Mouse (Mus musculus) heart, embryonic 13.5 days (tissue): ENCODE data around the gene Acan. TPM values are rescaled to one million over a fixed set of nuclear protein-coding genes. Genes with fewer than 3 reads are reported as not detected.

Experiments
- ATAC-seq: fragments of 200-750 bp; cut with Nextera tagmentation; 2 replicates; pipeline ENCODE4 v1.8.0; 2017; ENCODE audit warnings: moderate TSS enrichment; ENCODE audit not compliant: insufficient number of reproducible peaks, low FRiP score, low TSS enrichment; ENCODE audit errors: extremely low read depth
- H3K27ac ChIP-seq: fragments of 300-500 bp; sonication (generic); replicated peaks from 2 replicates; pipeline ENCODE4 v1.5.1; 2015; ENCODE audit warnings: moderate library complexity, mild to moderate bottlenecking, inconsistent platforms
- H3K27me3 ChIP-seq: fragments of 300-500 bp; sonication (generic); replicated peaks from 2 replicates; pipeline ENCODE4 v1.6.1; 2015; ENCODE audit warnings: mild to moderate bottlenecking, inconsistent platforms
- H3K36me3 ChIP-seq: fragments of 300-500 bp; sonication (generic); 2 replicates; pipeline ENCODE4 v1.6.1; 2015; ENCODE audit warnings: mild to moderate bottlenecking, inconsistent platforms
- H3K4me1 ChIP-seq: fragments of 300-500 bp; sonication (generic); 2 replicates; pipeline ENCODE4 v1.6.1; 2015; ENCODE audit warnings: inconsistent platforms
- H3K4me2 ChIP-seq: fragments of 300-500 bp; sonication (generic); 2 replicates; pipeline ENCODE4 v1.6.1; 2015; ENCODE audit warnings: inconsistent platforms, mild to moderate bottlenecking, moderate library complexity
- H3K4me3 ChIP-seq: fragments of 300-500 bp; sonication (generic); 2 replicates; pipeline ENCODE4 v1.5.1; 2015; ENCODE audit warnings: moderate library complexity, mild to moderate bottlenecking, inconsistent platforms
- H3K9ac ChIP-seq: fragments of 300-500 bp; sonication (generic); 2 replicates; pipeline ENCODE4 v1.6.1; 2015; ENCODE audit warnings: inconsistent platforms, mild to moderate bottlenecking, moderate library complexity
- H3K9me3 ChIP-seq: fragments of 300-500 bp; sonication (generic); 2 replicates; pipeline ENCODE4 v1.6.1; 2016; ENCODE audit warnings: inconsistent platforms
- WGBS: fragments of 180-500 bp; shearing (Covaris S2); methylation state at CpG from one replicate; pipeline ENCODE4 v1.1.7; 2015; ENCODE audit warnings: mixed read lengths; 5-methylcytosine and 5-hydroxymethylcytosine counted together
- polyA plus RNA-seq: library from polyadenylated mRNA; unstranded; fragments of >200 nt; fragmentation: Nextera tagmentation; extraction: Ambion mirVana; gene quantifications from 2 replicates; pipeline ENCODE4 v1.2.1, GENCODE M21; 2015

Gene Acan
- polyA plus RNA-seq: 1.2 and 1.6 TPM in 2 replicates

GRCm38 (mm10) chr7:79053383-79053889, at the start of gene Acan:
Gene Acan (plus strand): TSS chr7:79053483.
- H3K9ac ChIP-seq: peak within 1 kb of the TSS; percentile 70
- peaks cover 96% of the 10 kb centered on the region for H3K27me3 ChIP-seq
- peaks cover 17% of the 10 kb centered on the region for H3K4me1 ChIP-seq
- no peak for ATAC-seq
- peak within 1 kb of the TSS; percentile 87 for H3K4me2 ChIP-seq
- WGBS: 2% methylated on average over 22 of the region's 23 CpGs
- H3K36me3 ChIP-seq: no peaks in the 10 kb centered on the region
- peak within 1 kb of the TSS; percentile 57 for H3K4me3 ChIP-seq
- H3K9me3 ChIP-seq: no peaks in the 10 kb centered on the region
- no peak within 1 kb of the TSS for H3K27ac ChIP-seq

- no peak overlapping the region for H3K4me3 ChIP-seq
- ATAC-seq: no peak
- H3K9ac ChIP-seq: no peak overlapping the region
These were observed 31.9 kb upstream of the Acan start for GRCm38 (mm10) chr7:79021293-79021905.

GRCm38 (mm10) chr7:79029138-79029537, 24.1 kb upstream of the Acan start:
- no peak overlapping the region for H3K9ac ChIP-seq
- H3K27me3 ChIP-seq: no peaks in the 10 kb centered on the region
- H3K36me3 ChIP-seq: no peaks in the 10 kb centered on the region
- WGBS: 94% methylated on average over 3 of the region's 3 CpGs
- no peak overlapping the region for H3K4me2 ChIP-seq
- H3K4me1 ChIP-seq: peaks cover 9% of the 10 kb centered on the region
- no peak overlapping the region for H3K27ac ChIP-seq
- no peak for ATAC-seq
- H3K4me3 ChIP-seq: no peak overlapping the region
- H3K9me3 ChIP-seq: no peaks in the 10 kb centered on the region

More at GRCm38 (mm10) chr7:79021293-79021905, 31.9 kb upstream of the Acan start:
- Histone ChIP-seq H3K27ac (no peak overlapping the region), H3K4me2 (no peak overlapping the region), H3K4me1 (no peaks in the 10 kb centered on the region), H3K36me3 (no peaks in the 10 kb centered on the region), H3K27me3 (no peaks in the 10 kb centered on the region), H3K9me3 (peaks cover under 1% of the 10 kb centered on the region; the same call in 1 of the 2 replicates)
- 73% methylated on average over 9 of the region's 9 CpGs for WGBS

- Histone ChIP-seq H3K27ac (peak overlapping the region; percentile 82), H3K4me3 (no peak overlapping the region), H3K4me1 (peaks cover 30% of the 10 kb centered on the region), H3K9ac (no peak overlapping the region), H3K9me3 (no peaks in the 10 kb centered on the region; the same call in 1 of the 2 replicates), H3K36me3 (no peaks in the 10 kb centered on the region), H3K4me2 (no peak overlapping the region), H3K27me3 (no peaks in the 10 kb centered on the region)
- no peak for ATAC-seq
- WGBS: 27% methylated on average over 2 of the region's 2 CpGs
These were observed 19.5 kb upstream of the Acan start for GRCm38 (mm10) chr7:79033745-79034144.

GRCm38 (mm10) chr7:79034521-79034920, 18.8 kb upstream of the Acan start:
- 0 out of 2 replicates have a peak overlapping the region, but pooled peaks have one; percentile 4 for H3K4me2 ChIP-seq
- peaks cover 30% of the 10 kb centered on the region for H3K4me1 ChIP-seq
- 53% methylated on average over 2 of the region's 2 CpGs for WGBS
- peaks cover 3% of the 10 kb centered on the region; the same call in 1 of the 2 replicates for H3K9me3 ChIP-seq
- no peaks in the 10 kb centered on the region for H3K27me3 ChIP-seq
- peak overlapping the region; percentile 82 for H3K27ac ChIP-seq
- no peak overlapping the region for H3K9ac ChIP-seq
- no peaks in the 10 kb centered on the region for H3K36me3 ChIP-seq
- ATAC-seq: peak; percentile 45; the same call in 1 of the 2 replicates
- no peak overlapping the region for H3K4me3 ChIP-seq

- Histone ChIP-seq H3K27ac (no peak overlapping the region), H3K36me3 (no peaks in the 10 kb centered on the region), H3K9ac (no peak overlapping the region), H3K9me3 (no peaks in the 10 kb centered on the region), H3K27me3 (peaks cover 83% of the 10 kb centered on the region), H3K4me1 (peaks cover 17% of the 10 kb centered on the region), H3K4me3 (peak overlapping the region; percentile 57; the same call in 1 of the 2 replicates), H3K4me2 (peak overlapping the region; percentile 87)
- 25% methylated on average over 5 of the region's 5 CpGs for WGBS
- no peak for ATAC-seq
These were observed 1.2 kb upstream of the Acan start for GRCm38 (mm10) chr7:79052081-79052480.

GRCm38 (mm10) chr7:79052521-79053382, 531 bp upstream of the Acan start:
- Histone ChIP-seq H3K4me1 (peaks cover 17% of the 10 kb centered on the region), H3K9ac (peak overlapping the region; percentile 70), H3K27me3 (peaks cover 90% of the 10 kb centered on the region), H3K4me2 (peak overlapping the region; percentile 87), H3K9me3 (no peaks in the 10 kb centered on the region), H3K36me3 (no peaks in the 10 kb centered on the region), H3K27ac (no peak overlapping the region), H3K4me3 (peak overlapping the region; percentile 57)
- 2% methylated on average over 61 of the region's 66 CpGs for WGBS
- no peak for ATAC-seq

- ATAC-seq: no peak
- Histone ChIP-seq H3K4me1 (peaks cover 17% of the 10 kb centered on the region), H3K9ac (no peak overlapping the region; the same call in 1 of the 2 replicates), H3K4me3 (peak overlapping the region; percentile 57), H3K27me3 (peaks cover 97% of the 10 kb centered on the region), H3K4me2 (peak overlapping the region; percentile 87), H3K36me3 (no peaks in the 10 kb centered on the region), H3K9me3 (no peaks in the 10 kb centered on the region), H3K27ac (no peak overlapping the region)
- WGBS: 12% methylated on average over 13 of the region's 13 CpGs
These were observed 828 bp downstream of the Acan start for GRCm38 (mm10) chr7:79054111-79054510.

GRCm38 (mm10) chr7:79058546-79058945, 5.3 kb downstream of the Acan start:
- Histone ChIP-seq H3K9ac (no peak overlapping the region), H3K9me3 (no peaks in the 10 kb centered on the region), H3K27ac (no peak overlapping the region), H3K4me3 (no peak overlapping the region), H3K4me1 (peaks cover 2% of the 10 kb centered on the region), H3K27me3 (peaks cover 74% of the 10 kb centered on the region), H3K36me3 (no peaks in the 10 kb centered on the region), H3K4me2 (no peak overlapping the region)
- no peak for ATAC-seq
- WGBS: 15% methylated on average over 2 of the region's 2 CpGs

GRCm38 (mm10) chr7:79067466-79067865, 14.2 kb downstream of the Acan start:
- ATAC-seq: no peak
- no peak overlapping the region for H3K9ac ChIP-seq
- no peak overlapping the region for H3K4me3 ChIP-seq
- no peak overlapping the region for H3K27ac ChIP-seq
- WGBS: 60% methylated on average over 7 of the region's 7 CpGs
- peaks cover 15% of the 10 kb centered on the region for H3K27me3 ChIP-seq
- H3K36me3 ChIP-seq: no peaks in the 10 kb centered on the region
- H3K4me1 ChIP-seq: peaks cover 12% of the 10 kb centered on the region; the same call in 1 of the 2 replicates
- H3K4me2 ChIP-seq: no peak overlapping the region
- H3K9me3 ChIP-seq: no peaks in the 10 kb centered on the region

GRCm38 (mm10) chr7:79068231-79068630, 14.9 kb downstream of the Acan start:
- 12% methylated on average over 4 of the region's 4 CpGs for WGBS
- no peak overlapping the region for H3K4me3 ChIP-seq
- H3K36me3 ChIP-seq: no peaks in the 10 kb centered on the region
- no peak overlapping the region for H3K27ac ChIP-seq
- H3K9me3 ChIP-seq: no peaks in the 10 kb centered on the region
- H3K4me2 ChIP-seq: no peak overlapping the region
- peaks cover 17% of the 10 kb centered on the region for H3K27me3 ChIP-seq
- H3K4me1 ChIP-seq: peaks cover 12% of the 10 kb centered on the region; the same call in 1 of the 2 replicates
- ATAC-seq: no peak; the same call in 1 of the 2 replicates
- no peak overlapping the region for H3K9ac ChIP-seq
